ENCODE assay signal across 26 mouse cellular contexts in the genomic region with DNA sequence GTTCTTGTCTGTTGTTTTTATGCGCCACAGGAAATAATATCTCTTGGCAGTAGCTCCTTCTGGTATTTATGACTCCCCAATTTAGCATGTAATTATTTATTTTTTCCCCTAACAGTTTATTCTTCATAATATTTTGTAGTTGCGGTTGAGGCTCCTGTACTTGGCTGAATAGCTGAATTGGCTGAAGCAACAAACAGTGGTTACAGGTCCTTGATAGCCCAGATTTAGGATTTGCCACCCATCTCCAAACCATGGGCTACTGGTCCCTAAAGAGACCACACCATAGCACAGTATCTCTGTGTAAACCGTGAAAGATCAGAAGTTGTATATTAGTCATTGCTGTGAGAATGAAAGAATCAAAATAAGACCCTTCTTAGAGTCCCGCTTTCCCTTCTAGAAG. TPM values are rescaled to one million over a fixed set of nuclear protein-coding genes. Genes with fewer than 3 reads are reported as not detected.
DNase-seq lines count a peak whose midpoint lies in the region; ATAC-seq lines count a peak whose summit lies in the region.
"Had no signal": no experiment of that assay in that cellular context is flagged by ENCODE, and none has a peak within 500 bp of the region (broad histone marks: within the 10 kb centered on the region; RNA-seq: fewer than 3 reads in every experiment).

No protein-coding gene starts in this region.

- DNase-seq in heart, adult 11 months: peak; percentile 89
- no peak for DNase-seq in heart, adult 8-10 months (ENCODE audit: low spot score)
- DNase-seq in lung, postnatal 36 days: no peak
- DNase-seq in spleen, adult 18-20 months: no peak
- DNase-seq: adrenal gland, postnatal 25 days; cerebellum, adult 18-20 months; cerebellum, postnatal 10 days; gastrocnemius, postnatal 36 days; kidney, adult 9 months; kidney, postnatal 14 days; lung, postnatal 10 days; right cerebral cortex, adult 18-20 months; thymus, adult 2 months; thymus, postnatal 4 days had no signal

- no peaks in the 10 kb centered on the region for H3K27me3 ChIP-seq in heart, embryonic 11.5 days (ENCODE audit: control insufficient read depth, insufficient read depth, low read length)
- H3K27me3 ChIP-seq in heart, embryonic 15.5 days: no peaks in the 10 kb centered on the region
- H3K27me3 ChIP-seq in lung, embryonic 15.5 days: no peaks in the 10 kb centered on the region
- H3K27me3 ChIP-seq: forebrain, embryonic 13.5 days; hindbrain, embryonic 13.5 days; limb, embryonic 12.5 days; liver, embryonic 15.5 days; midbrain, embryonic 15.5 days had no signal

- no peak overlapping the region for H3K27ac ChIP-seq in heart, embryonic 11.5 days (ENCODE audit: low read depth, low read length)
- H3K27ac ChIP-seq in heart, embryonic 15.5 days: peak overlapping the region; percentile 89
- H3K27ac ChIP-seq in lung, embryonic 15.5 days: peak overlapping the region; percentile 53
- H3K27ac ChIP-seq in brown adipose tissue, adult 24 weeks (replicated peaks; ENCODE audit: low read depth, low read length): peak overlapping the region; percentile 77
- H3K27ac ChIP-seq: forebrain, embryonic 13.5 days; hindbrain, embryonic 13.5 days; limb, embryonic 12.5 days; liver, embryonic 15.5 days; midbrain, embryonic 10.5 days; midbrain, embryonic 15.5 days had no signal

- 91% methylated on average over 4 of the region's 4 CpGs for WGBS in heart, embryonic 11.5 days (ENCODE audit: insufficient replicate concordance)
- WGBS in heart, embryonic 15.5 days: 81% methylated on average over 4 of the region's 4 CpGs
- WGBS in lung, embryonic 15.5 days: 55% methylated on average over 4 of the region's 4 CpGs

- ATAC-seq in heart, embryonic 11.5 days (replicated peaks; ENCODE audit: insufficient number of reproducible peaks, low FRiP score, low TSS enrichment): no peak
- ATAC-seq in heart, embryonic 15.5 days (replicated peaks; ENCODE audit: insufficient number of reproducible peaks, insufficient read depth, low FRiP score, low read depth): no peak
- no peak for ATAC-seq in lung, embryonic 15.5 days (ENCODE audit: borderline replicate concordance, extremely low read depth, low FRiP score, low TSS enrichment)
- ATAC-seq: forebrain, embryonic 13.5 days; intestine, embryonic 16.5 days; midbrain, embryonic 15.5 days had no signal

- H3K9me3 ChIP-seq in heart, embryonic 11.5 days (replicated peaks; ENCODE audit: control insufficient read depth, low read length): no peaks in the 10 kb centered on the region
- no peaks in the 10 kb centered on the region for H3K9me3 ChIP-seq in heart, embryonic 15.5 days (replicated peaks)
- no peaks in the 10 kb centered on the region for H3K9me3 ChIP-seq in lung, embryonic 15.5 days
- H3K9me3 ChIP-seq: forebrain, embryonic 13.5 days; hindbrain, embryonic 13.5 days; limb, embryonic 12.5 days; liver, embryonic 15.5 days; midbrain, embryonic 10.5 days; midbrain, embryonic 15.5 days had no signal

- no peak overlapping the region for H3K4me2 ChIP-seq in heart, embryonic 11.5 days
- no peak overlapping the region for H3K4me2 ChIP-seq in heart, embryonic 15.5 days
- H3K4me2 ChIP-seq in lung, embryonic 15.5 days: no peak overlapping the region
- H3K4me2 ChIP-seq: forebrain, embryonic 13.5 days; hindbrain, embryonic 13.5 days; limb, embryonic 12.5 days; liver, embryonic 15.5 days; midbrain, embryonic 15.5 days had no signal

- H3K36me3 ChIP-seq in heart, embryonic 11.5 days (ENCODE audit: control insufficient read depth, insufficient read depth, low read length): no peaks in the 10 kb centered on the region
- H3K36me3 ChIP-seq in heart, embryonic 15.5 days: no peaks in the 10 kb centered on the region
- H3K36me3 ChIP-seq in lung, embryonic 15.5 days: no peaks in the 10 kb centered on the region
- H3K36me3 ChIP-seq: hindbrain, embryonic 13.5 days; limb, embryonic 12.5 days; liver, embryonic 15.5 days; midbrain, embryonic 10.5 days; midbrain, embryonic 15.5 days had no signal

- no peak overlapping the region for H3K4me3 ChIP-seq in heart, embryonic 11.5 days (ENCODE audit: low read depth, low read length)
- no peak overlapping the region for H3K4me3 ChIP-seq in heart, embryonic 15.5 days
- H3K4me3 ChIP-seq in lung, embryonic 15.5 days: no peak overlapping the region
- H3K4me3 ChIP-seq in brown adipose tissue, adult 24 weeks (ENCODE audit: insufficient read depth, low read depth, low read length): no peak overlapping the region
- H3K4me3 ChIP-seq: forebrain, embryonic 13.5 days; hindbrain, embryonic 13.5 days; left cerebral cortex, adult 2 months; limb, embryonic 12.5 days; liver, embryonic 15.5 days; midbrain, embryonic 10.5 days; midbrain, embryonic 15.5 days had no signal

- peaks cover 64% of the 10 kb centered on the region for H3K4me1 ChIP-seq in heart, embryonic 11.5 days (ENCODE audit: control insufficient read depth, insufficient read depth, low read length)
- H3K4me1 ChIP-seq in heart, embryonic 15.5 days (replicated peaks): peaks cover 73% of the 10 kb centered on the region
- H3K4me1 ChIP-seq in lung, embryonic 15.5 days: peaks cover 75% of the 10 kb centered on the region
- H3K4me1 ChIP-seq in brown adipose tissue, adult 24 weeks (ENCODE audit: control insufficient read depth, insufficient read depth, insufficient read length, low read length): peaks cover 45% of the 10 kb centered on the region

- H3K9ac ChIP-seq in heart, embryonic 11.5 days (ENCODE audit: low read depth, low read length): no peak overlapping the region
- H3K9ac ChIP-seq in heart, embryonic 15.5 days: no peak overlapping the region
- no peak overlapping the region for H3K9ac ChIP-seq in lung, embryonic 15.5 days
- H3K9ac ChIP-seq: forebrain, embryonic 13.5 days; hindbrain, embryonic 13.5 days; limb, embryonic 12.5 days; liver, embryonic 15.5 days; midbrain, embryonic 15.5 days had no signal

RNA-seq across cellular contexts. Expression of a gene that starts 25.3 kb away (rescaled TPM):
- 107 and 126 TPM in 2 replicates for polyA plus RNA-seq in heart, embryonic 11.5 days (2014; fragmentation: Nextera tagmentation; extraction: Ambion mirVana)
- 122 and 123 TPM in 2 replicates for polyA plus RNA-seq in heart, embryonic 15.5 days (2015; fragmentation: Nextera tagmentation; extraction: Ambion mirVana)
- total RNA-seq in heart, adult 8-10 months (2022): 100 to 1,000 TPM; 236 to 260 (median 252) TPM
- polyA plus RNA-seq in lung, embryonic 15.5 days (2015; fragmentation: Nextera tagmentation; extraction: Ambion mirVana): 130 and 141 TPM in 2 replicates
- polyA plus RNA-seq in brown adipose tissue, adult 24 weeks (2012; ENCODE audit: insufficient read depth, insufficient read length, missing spikeins): 152 and 170 TPM in 2 replicates
